Mouse (Mus musculus) ES-E14 (cell line): ENCODE measurements at regions not wholly inside any gene's neighbourhood (a gene's known extent, or its start where the extent isn't known, plus 50 kb on each side); places are given as distances from the start of the nearest gene placed in this dataset.

ENCODE experiments used
- DNase-seq: peaks from one replicate; pipeline ENCODE4 v3.0.0-alpha.2; 2013; ENCODE audit warnings: low read depth, low spot score
- H3K27ac ChIP-seq: 2 replicates; pipeline ENCODE4 v1.5.1; 2012; ENCODE audit warnings: low read depth, mild to moderate bottlenecking, low read length, moderate library complexity, mixed read lengths; ENCODE audit not compliant: poor library complexity, insufficient read depth, severe bottlenecking
- H3K36me3 ChIP-seq: 2 replicates; pipeline ENCODE4 v1.6.1; 2012; ENCODE audit warnings: mild to moderate bottlenecking, low read length, moderate library complexity, mixed read lengths; ENCODE audit not compliant: control insufficient read depth, poor library complexity, insufficient read depth, severe bottlenecking
- H3K4me1 ChIP-seq, 2 experiments: fragments of 150-350 bp in 1 of 2; sonication (generic) in 1 of 2; 2 replicates each; pipeline ENCODE4 v1.6.1; 2012; ENCODE audit warnings: low read length in 2 of 2, mild to moderate bottlenecking in 1 of 2, mixed read lengths in 1 of 2; ENCODE audit not compliant: control insufficient read depth in 2 of 2, insufficient read depth in 2 of 2, poor library complexity in 1 of 2
- H3K4me3 ChIP-seq, 2 experiments: fragments of 150-350 bp in 1 of 2; sonication (generic) in 1 of 2; 2 replicates each; pipeline ENCODE4 v1.5.1; 2012; ENCODE audit warnings: low read length in 2 of 2, low read depth in 1 of 2, mild to moderate bottlenecking in 1 of 2, mixed read lengths in 1 of 2; ENCODE audit not compliant: insufficient read depth in 1 of 2, poor library complexity in 1 of 2, severe bottlenecking in 1 of 2
- H3K9ac ChIP-seq: 2 replicates; pipeline ENCODE4 v1.6.1; 2012; ENCODE audit warnings: low read depth, mild to moderate bottlenecking, low read length, mixed read lengths; ENCODE audit not compliant: poor library complexity, insufficient read depth, severe bottlenecking
- H3K9me3 ChIP-seq: fragments of 150-350 bp; sonication (generic); 2 replicates; pipeline ENCODE4 v1.6.1; 2012; ENCODE audit warnings: low read depth, mild to moderate bottlenecking, low read length; ENCODE audit not compliant: control insufficient read depth, insufficient read depth
- CHD2 ChIP-seq: IDR thresholded peaks from 2 replicates; pipeline ENCODE4 v1.6.1; 2014; ENCODE audit warnings: mild to moderate bottlenecking, low read depth, low read length, inconsistent platforms
- HCFC1 ChIP-seq: IDR thresholded peaks from 2 replicates; pipeline ENCODE4 v1.6.1; 2012; ENCODE audit warnings: low read length, inconsistent platforms, borderline replicate concordance; ENCODE audit not compliant: insufficient read depth
- MAFK ChIP-seq: IDR thresholded peaks from 2 replicates; pipeline ENCODE4 v1.6.1; 2014; ENCODE audit warnings: mild to moderate bottlenecking, low read depth, low read length, inconsistent platforms; ENCODE audit not compliant: insufficient read depth
- ZC3H11A ChIP-seq: IDR thresholded peaks from 2 replicates; pipeline ENCODE4 v1.6.1; 2012; ENCODE audit warnings: low read depth, mild to moderate bottlenecking, inconsistent platforms, low read length, borderline replicate concordance
- ZNF384 ChIP-seq: IDR thresholded peaks from 2 replicates; pipeline ENCODE4 v1.6.1; 2012; ENCODE audit warnings: low read depth, low read length, inconsistent platforms
- in situ Hi-C, 2 experiments: fragments of 600-800 bp; cut with MboI; formaldehyde crosslinking; loops; one replicate each; pipeline ENCODE4 v1.15.1; 2025; ENCODE audit warnings: low sequenced_read_pairs in 2 of 2, inconsistent platforms in 1 of 2; ENCODE audit not compliant: unreplicated experiment in 2 of 2

- H3K36me3 ChIP-seq, result no peaks in the 10 kb centered on the region
- H3K4me1 ChIP-seq, result no peaks in the 10 kb centered on the region
- H3K9ac ChIP-seq, result no peak overlapping the region
- in situ Hi-C loops, result no loop called here
- no peak for DNase-seq
- no peak for TF ChIP-seq CHD2
- H3K27ac ChIP-seq, result no peak overlapping the region
- no peak overlapping the region for H3K4me3 ChIP-seq
- no peaks in the 10 kb centered on the region for H3K9me3 ChIP-seq
Observed at GRCm38 (mm10) chr13:113442169-113442568, 149.2 kb downstream of the BC067074 start.

GRCm38 (mm10) chr13:113440137-113440536 is 147.2 kb downstream of the BC067074 start:
- no peak for TF ChIP-seq MAFK
- no peak for TF ChIP-seq HCFC1
- TF ChIP-seq ZC3H11A, result no peak
- no peak for TF ChIP-seq ZNF384
- no peak for TF ChIP-seq CHD2
- in situ Hi-C loops, result no loop called here
- no peak for DNase-seq
- Histone ChIP-seq H3K27ac (no peak overlapping the region), H3K9me3 (no peaks in the 10 kb centered on the region), H3K4me1 (no peaks in the 10 kb centered on the region), H3K4me3 (no peak overlapping the region), H3K36me3 (no peaks in the 10 kb centered on the region), H3K9ac (no peak overlapping the region)

DNA sequence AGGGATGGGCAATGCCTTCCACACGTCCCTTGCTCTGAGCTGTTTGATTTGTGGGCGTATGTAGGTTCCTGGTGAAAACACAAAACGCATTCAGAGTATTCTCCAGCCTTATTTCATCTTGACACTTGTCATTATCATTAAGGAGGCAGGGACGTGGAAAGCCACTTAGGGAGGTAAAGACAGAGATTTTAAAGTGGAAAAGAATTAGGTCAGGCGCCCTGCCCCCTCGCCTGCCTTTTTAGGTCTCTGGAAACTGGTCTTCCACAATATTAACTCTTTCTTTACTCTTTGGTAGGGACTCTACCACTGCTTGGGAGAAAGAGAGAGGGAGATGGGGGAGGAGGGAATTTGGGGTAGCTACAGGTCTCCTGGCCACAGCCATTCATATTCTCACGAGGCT is 146.6 kb downstream of the BC067074 start:
- TF ChIP-seq HCFC1 (no peak), MAFK (no peak), ZNF384 (no peak), CHD2 (no peak), ZC3H11A (no peak)

GRCm38 (mm10) chr13:113438872-113439271 is 145.9 kb downstream of the BC067074 start:
- in situ Hi-C loops, result no loop called here
- TF ChIP-seq MAFK (no peak), ZC3H11A (no peak), CHD2 (no peak), ZNF384 (no peak), HCFC1 (no peak)
- no peaks in the 10 kb centered on the region for H3K4me1 ChIP-seq
- no peak overlapping the region for H3K4me3 ChIP-seq
- H3K27ac ChIP-seq, result no peak overlapping the region
- DNase-seq, result no peak
- H3K9me3 ChIP-seq, result no peaks in the 10 kb centered on the region
- H3K9ac ChIP-seq, result no peak overlapping the region
- H3K36me3 ChIP-seq, result no peaks in the 10 kb centered on the region

More for the DNA sequence above, 146.6 kb downstream of the BC067074 start:
- Histone ChIP-seq H3K9me3 (no peaks in the 10 kb centered on the region), H3K4me3 (no peak overlapping the region), H3K4me1 (no peaks in the 10 kb centered on the region), H3K36me3 (no peaks in the 10 kb centered on the region), H3K27ac (no peak overlapping the region), H3K9ac (no peak overlapping the region)
- in situ Hi-C loops, result no loop called here
- no peak for DNase-seq

DNA sequence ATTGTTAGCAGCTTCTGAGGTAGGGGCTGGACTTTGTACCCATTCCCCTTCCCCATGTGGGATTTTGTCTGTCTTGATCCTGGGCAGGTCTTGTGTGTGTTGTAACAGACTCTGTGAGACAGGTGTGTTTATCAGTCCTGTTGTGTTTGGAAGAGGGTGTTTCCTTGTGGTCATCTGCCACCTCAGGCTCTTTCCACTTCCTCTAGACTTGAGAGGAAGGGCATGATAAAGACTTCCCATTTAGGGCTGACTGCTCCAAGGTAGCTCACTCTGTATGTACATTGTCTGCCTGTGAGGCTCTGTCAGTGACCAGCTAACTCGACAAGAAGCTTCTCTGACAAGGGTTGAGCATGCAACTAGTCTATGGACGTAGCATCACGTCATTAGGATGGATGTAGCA is 143.3 kb downstream of the BC067074 start:
- no peaks in the 10 kb centered on the region for H3K9me3 ChIP-seq
- in situ Hi-C loops, result no loop called here
- no peak for TF ChIP-seq ZC3H11A
- no peak for TF ChIP-seq HCFC1
- H3K4me3 ChIP-seq, result no peak overlapping the region
- H3K4me1 ChIP-seq, result no peaks in the 10 kb centered on the region
- H3K9ac ChIP-seq, result no peak overlapping the region
- H3K36me3 ChIP-seq, result no peaks in the 10 kb centered on the region
- no peak overlapping the region for H3K27ac ChIP-seq
- DNase-seq, result no peak
